In genomic region chr11:73315961-73316360, GRCm38 (mm10) we compare ENCODE assay signal across 29 mouse cellular contexts. TPM values are rescaled to one million over a fixed set of nuclear protein-coding genes. Genes with fewer than 3 reads are reported as not detected.
DNase-seq lines count a peak whose midpoint lies in the region; ATAC-seq and TF ChIP-seq lines count a peak whose summit lies in the region.
"Had no signal": no experiment of that assay in that cellular context is flagged by ENCODE, and none has a peak within 500 bp of the region (broad histone marks: within the 10 kb centered on the region; RNA-seq: fewer than 3 reads in every experiment).

No protein-coding gene starts in this region.

- no peaks in the 10 kb centered on the region for H3K27me3 ChIP-seq in forebrain, embryonic 14.5 days (replicated peaks; ENCODE audit: control insufficient read depth, insufficient read depth, low read length)
- H3K27me3 ChIP-seq: embryonic facial prominence, embryonic 13.5 days; embryonic facial prominence, embryonic 15.5 days; forebrain, embryonic 12.5 days; forebrain, embryonic 15.5 days had no signal

- no peak overlapping the region for H3K27ac ChIP-seq in ES-E14 (ENCODE audit: insufficient read depth, low read depth, low read length, poor library complexity, severe bottlenecking)
- no peak overlapping the region for H3K27ac ChIP-seq in forebrain, embryonic 14.5 days (ENCODE audit: low read depth, low read length)
- H3K27ac ChIP-seq: embryonic facial prominence, embryonic 13.5 days; embryonic facial prominence, embryonic 15.5 days; forebrain, embryonic 10.5 days; forebrain, embryonic 12.5 days; forebrain, embryonic 15.5 days had no signal

- H3K36me3 ChIP-seq in ES-E14 (ENCODE audit: control insufficient read depth, insufficient read depth, low read length, poor library complexity, severe bottlenecking): no peaks in the 10 kb centered on the region
- no peaks in the 10 kb centered on the region for H3K36me3 ChIP-seq in forebrain, embryonic 14.5 days (ENCODE audit: control insufficient read depth, insufficient read depth, low read length)
- H3K36me3 ChIP-seq: embryonic facial prominence, embryonic 13.5 days; embryonic facial prominence, embryonic 15.5 days; forebrain, embryonic 10.5 days; forebrain, embryonic 12.5 days; forebrain, embryonic 15.5 days had no signal

- WGBS in forebrain, embryonic 14.5 days: 47% methylated on average over 3 of the region's 3 CpGs

- no peak overlapping the region for H3K4me2 ChIP-seq in forebrain, embryonic 14.5 days (ENCODE audit: low read length)
- H3K4me2 ChIP-seq: embryonic facial prominence, embryonic 13.5 days; embryonic facial prominence, embryonic 15.5 days; forebrain, embryonic 12.5 days; forebrain, embryonic 15.5 days had no signal

- ATAC-seq in forebrain, embryonic 14.5 days: no peak
- ATAC-seq: forebrain, embryonic 15.5 days; forebrain, postnatal 0 days had no signal

- no peak overlapping the region for H3K4me3 ChIP-seq in ES-E14 (ENCODE audit: insufficient read depth in 1 of 2, low read depth in 1 of 2, low read length in 2 of 2, poor library complexity in 1 of 2, severe bottlenecking in 1 of 2)
- H3K4me3 ChIP-seq in forebrain, embryonic 14.5 days (ENCODE audit: low read depth, low read length): no peak overlapping the region
- H3K4me3 ChIP-seq: embryonic facial prominence, embryonic 13.5 days; embryonic facial prominence, embryonic 15.5 days; erythroblast, embryonic 14.5 days; forebrain, embryonic 10.5 days; forebrain, embryonic 12.5 days; forebrain, embryonic 15.5 days had no signal

- no peaks in the 10 kb centered on the region for H3K9me3 ChIP-seq in ES-E14 (ENCODE audit: control insufficient read depth, insufficient read depth, low read depth, low read length)
- no peaks in the 10 kb centered on the region for H3K9me3 ChIP-seq in forebrain, embryonic 14.5 days (replicated peaks; ENCODE audit: control insufficient read depth, low read length)
- H3K9me3 ChIP-seq: embryonic facial prominence, embryonic 13.5 days; embryonic facial prominence, embryonic 15.5 days; forebrain, embryonic 10.5 days; forebrain, embryonic 12.5 days; forebrain, embryonic 15.5 days had no signal

- H3K9ac ChIP-seq in ES-E14 (ENCODE audit: insufficient read depth, low read depth, low read length, poor library complexity, severe bottlenecking): no peak overlapping the region
- no peak overlapping the region for H3K9ac ChIP-seq in forebrain, embryonic 14.5 days (ENCODE audit: low read length)
- H3K9ac ChIP-seq: embryonic facial prominence, embryonic 13.5 days; embryonic facial prominence, embryonic 15.5 days; forebrain, embryonic 12.5 days; forebrain, embryonic 15.5 days; forebrain, postnatal 0 days had no signal

- peaks cover 4 to 10% of the 10 kb centered on the region in 2 experiments for H3K4me1 ChIP-seq in ES-E14 (ENCODE audit: control insufficient read depth in 2 of 2, insufficient read depth in 2 of 2, low read length in 2 of 2, poor library complexity in 1 of 2)
- no peaks in the 10 kb centered on the region for H3K4me1 ChIP-seq in forebrain, embryonic 14.5 days (ENCODE audit: control insufficient read depth, insufficient read depth, low read length)
- H3K4me1 ChIP-seq: embryonic facial prominence, embryonic 13.5 days; embryonic facial prominence, embryonic 15.5 days; forebrain, embryonic 10.5 days; forebrain, embryonic 12.5 days; forebrain, embryonic 15.5 days had no signal

- peak; percentile 53 for DNase-seq in heart, adult 11 months
- no peak for DNase-seq in heart, adult 9 months (ENCODE audit: low spot score in 2 of 2)
- DNase-seq in ES-E14 (ENCODE audit: low read depth, low spot score): no peak
- peak; percentile 16 for DNase-seq in ZHBTc4 (ENCODE audit: low read depth, low spot score)
- DNase-seq in left cerebral cortex, adult 8-10 months (ENCODE audit: low spot score in 2 of 2): no peak
- DNase-seq in forebrain, embryonic 14.5 days (ENCODE audit: low spot score): no peak
- DNase-seq: adrenal gland, adult 2 months; adrenal gland, postnatal 10 days; adrenal gland, postnatal 25 days; B cell, adult 2 months; cerebellum, adult 11 months; cerebellum, adult 18-20 months; cerebellum, adult 8-10 months; cerebellum, adult 9-11 months; cerebellum, postnatal 14 days; cerebellum, postnatal 36 days; embryo, embryonic 11 days; forebrain, postnatal 0 days had no signal

- in situ Hi-C loops in ES-E14 (cut with MboI; ENCODE audit: low sequenced_read_pairs in 2 of 2, unreplicated experiment in 2 of 2): no loop called here

TF ChIP-seq in ES-E14, 5 proteins besides CTCF, POLR2A, EP300 and RAD21:
- TF ChIP-seq MAFK (IDR thresholded peaks at IDR 0.05; ENCODE audit: insufficient read depth, low read depth, low read length): 0 out of 2 replicates have a peak, but pooled peaks have one; percentile 10
- TF ChIP-seq ZNF384 (IDR thresholded peaks at IDR 0.05; ENCODE audit: low read depth, low read length): no peak
- no peak for TF ChIP-seq HCFC1 (IDR thresholded peaks at IDR 0.05; ENCODE audit: borderline replicate concordance, insufficient read depth, low read length)
- TF ChIP-seq CHD2 (IDR thresholded peaks at IDR 0.05; ENCODE audit: low read depth, low read length): no peak

RNA-seq across cellular contexts. Expression of gene Aspa, which starts 13.4 kb away (rescaled TPM):
- total RNA-seq in ES-E14 (2012; rRNA removed): 2.2 and 4.1 TPM in 2 replicates
- 10 to 100 TPM; 20.9 to 29.6 (median 25.7) TPM for total RNA-seq in left cerebral cortex, adult 8-10 months (2022)
- 0.74 and 0.91 TPM in 2 replicates for polyA plus RNA-seq in forebrain, embryonic 14.5 days (2014; fragmentation: Nextera tagmentation; extraction: Ambion mirVana)
- polyA plus RNA-seq: erythroblast, embryonic 14.5 days had no signal

RNA-seq across cellular contexts. Expression of gene Gm49340, which starts 13.6 kb away (rescaled TPM):
- 0.13 TPM in 1 of 2 replicates, not detected in the other for total RNA-seq in ES-E14 (2012; rRNA removed)
- total RNA-seq in left cerebral cortex, adult 8-10 months (2022): not detected
- not detected in 2 replicates for polyA plus RNA-seq in forebrain, embryonic 14.5 days (2014; fragmentation: Nextera tagmentation; extraction: Ambion mirVana)
- total RNA-seq: adrenal gland, adult 2 months; adrenal gland, postnatal 25 days; adrenal gland, postnatal 4 days; common myeloid progenitor, adult 5-6 weeks; forebrain, postnatal 0 days; MEL had no signal
- polyA plus RNA-seq: adrenal gland, adult 2 months; brain, embryonic 14.5 days; embryonic facial prominence, embryonic 11.5 days; embryonic facial prominence, embryonic 13.5 days; embryonic facial prominence, embryonic 15.5 days; erythroblast, embryonic 14.5 days; forebrain, embryonic 10.5 days; forebrain, embryonic 12.5 days; forebrain, embryonic 15.5 days; forebrain, postnatal 0 days had no signal

RNA-seq across cellular contexts. Expression of gene Spata22, which starts 13.6 kb away (rescaled TPM):
- 0.74 and 3.3 TPM in 2 replicates for total RNA-seq in ES-E14 (2012; rRNA removed)
- total RNA-seq in left cerebral cortex, adult 8-10 months (2022): not detected
- not detected in 2 replicates for polyA plus RNA-seq in forebrain, embryonic 14.5 days (2014; fragmentation: Nextera tagmentation; extraction: Ambion mirVana)
- total RNA-seq: common myeloid progenitor, adult 5-6 weeks; forebrain, postnatal 0 days; MEL had no signal
- polyA plus RNA-seq: adrenal gland, adult 2 months; embryonic facial prominence, embryonic 11.5 days; embryonic facial prominence, embryonic 13.5 days; embryonic facial prominence, embryonic 15.5 days; erythroblast, embryonic 14.5 days; forebrain, embryonic 10.5 days; forebrain, embryonic 12.5 days; forebrain, embryonic 15.5 days had no signal

RNA-seq across cellular contexts. Expression of gene Olfr20, which starts 34.6 kb away (rescaled TPM):
- total RNA-seq in ES-E14 (2012; rRNA removed): 0.31 TPM in 1 of 2 replicates, not detected in the other
- total RNA-seq in left cerebral cortex, adult 8-10 months (2022): not detected
- polyA plus RNA-seq in forebrain, embryonic 14.5 days (2014; fragmentation: Nextera tagmentation; extraction: Ambion mirVana): not detected in 2 replicates
- total RNA-seq: adrenal gland, adult 2 months; adrenal gland, postnatal 25 days; adrenal gland, postnatal 4 days; common myeloid progenitor, adult 5-6 weeks; forebrain, postnatal 0 days; MEL had no signal
- polyA plus RNA-seq: brain, embryonic 14.5 days; embryonic facial prominence, embryonic 11.5 days; embryonic facial prominence, embryonic 13.5 days; embryonic facial prominence, embryonic 15.5 days; erythroblast, embryonic 14.5 days; forebrain, embryonic 10.5 days; forebrain, embryonic 15.5 days; forebrain, postnatal 0 days had no signal

RNA-seq across cellular contexts. Expression of gene Trpv3, which starts 48.8 kb away (rescaled TPM):
- 0.16 and 0.54 TPM in 2 replicates for total RNA-seq in ES-E14 (2012; rRNA removed)
- under 1 TPM; 0.43 to 0.59 (median 0.47) TPM for total RNA-seq in left cerebral cortex, adult 8-10 months (2022)
- 0.14 TPM in 1 of 2 replicates, not detected in the other for polyA plus RNA-seq in forebrain, embryonic 14.5 days (2014; fragmentation: Nextera tagmentation; extraction: Ambion mirVana)
- total RNA-seq: common myeloid progenitor, adult 5-6 weeks; MEL had no signal
- polyA plus RNA-seq: forebrain, embryonic 12.5 days had no signal

Comparison
In these comparisons a context has a peak if more than half of its experiments do, and no peak if none do; other contexts are left out.
1. DNase-seq: peak in heart, adult 11 months (single experiment) and ZHBTc4 (single experiment); none in heart, adult 9 months (0 of 2), ES-E14 (single experiment), left cerebral cortex, adult 8-10 months (0 of 2) and forebrain, embryonic 14.5 days (single experiment).